7 mouse cellular contexts compared by ENCODE assay signal in the genomic region with DNA sequence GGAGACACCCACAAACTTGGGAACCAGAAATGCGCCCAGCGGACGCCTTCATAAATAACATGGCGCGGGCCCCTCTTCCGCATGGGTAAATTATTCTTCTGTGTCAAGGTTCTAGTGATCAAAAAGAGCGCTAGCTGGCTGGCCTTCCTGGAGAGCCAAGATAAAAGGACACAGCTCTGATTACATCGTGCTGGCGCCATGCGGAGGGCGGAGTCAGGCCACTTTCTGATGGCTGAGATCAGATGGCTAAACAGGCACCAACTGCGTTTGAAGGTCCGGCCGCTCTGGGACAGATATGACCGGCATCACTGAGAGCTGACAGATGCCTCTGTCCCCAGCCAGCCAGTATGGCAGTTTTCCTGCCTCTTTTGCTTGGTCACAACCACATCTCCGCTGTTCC.
A peak's percentile ranks its signal among the peaks of the same experiment; 100 is the strongest.
DNase-seq lines count a peak whose midpoint lies in the region; ATAC-seq and TF ChIP-seq lines count a peak whose summit lies in the region.

No protein-coding gene starts in this region.

- TF ChIP-seq CTCF in lung, adult 2 months (IDR thresholded peaks at IDR 0.05; ENCODE audit: insufficient read depth, low read length), result no peak
- no peak for TF ChIP-seq CTCF in brain, embryonic 14.5 days (IDR thresholded peaks at IDR 0.05; ENCODE audit: borderline replicate concordance, extremely low read depth, insufficient read depth, insufficient read length)

- no peak for ATAC-seq in forebrain, embryonic 14.5 days

- H3K27ac ChIP-seq in forebrain, embryonic 14.5 days (ENCODE audit: low read depth, low read length), result peak overlapping the region; percentile 24; the same call in 1 of the 2 replicates

- WGBS in lung, adult 2 months, result 28% methylated on average over 16 of the region's 16 CpGs
- WGBS in forebrain, embryonic 14.5 days, result 42% methylated on average over 16 of the region's 16 CpGs

- no peak overlapping the region for H3K4me2 ChIP-seq in forebrain, embryonic 14.5 days (ENCODE audit: low read length)

- no peak overlapping the region for H3K9ac ChIP-seq in forebrain, embryonic 14.5 days (ENCODE audit: low read length)

- no peaks in the 10 kb centered on the region for H3K4me1 ChIP-seq in lung, adult 2 months (ENCODE audit: control insufficient read depth, insufficient read depth, low read length)
- peaks cover 23% of the 10 kb centered on the region for H3K4me1 ChIP-seq in forebrain, embryonic 14.5 days (ENCODE audit: control insufficient read depth, insufficient read depth, low read length)

- no peaks in the 10 kb centered on the region for H3K27me3 ChIP-seq in forebrain, embryonic 14.5 days (replicated peaks; ENCODE audit: control insufficient read depth, insufficient read depth, low read length)

- DNase-seq in lung, adult 18-20 months, result peak; percentile 19 to 44
- DNase-seq in lung, adult 2 months, result no peak
- DNase-seq in brain, embryonic 14.5 days (ENCODE audit: low read depth), result peak; percentile 67
- DNase-seq in forebrain, embryonic 14.5 days (ENCODE audit: low spot score), result peak; percentile 24
- DNase-seq in mesoderm, embryonic 11.5 days (ENCODE audit: low read depth, low spot score), result peak; percentile 65
- DNase-seq in layer of hippocampus, postnatal 10 days (ENCODE audit: low spot score in 2 of 2), result no peak
- no peak for DNase-seq in layer of hippocampus, adult 11-12 months (ENCODE audit: low spot score)

- H3K4me3 ChIP-seq in lung, adult 2 months (replicated peaks; ENCODE audit: extremely low read depth, low read depth, low read length), result no peak overlapping the region
- H3K4me3 ChIP-seq in forebrain, embryonic 14.5 days (ENCODE audit: low read depth, low read length), result no peak overlapping the region

- TF ChIP-seq POLR2A in lung, adult 2 months (IDR thresholded peaks at IDR 0.05; ENCODE audit: borderline replicate concordance, extremely low read depth, low read depth, low read length), result no peak
- TF ChIP-seq POLR2A in brain, embryonic 14.5 days (IDR thresholded peaks at IDR 0.05; ENCODE audit: borderline replicate concordance, extremely low read depth, insufficient read depth, insufficient read length, poor library complexity, severe bottlenecking), result no peak

- H3K9me3 ChIP-seq in forebrain, embryonic 14.5 days (replicated peaks; ENCODE audit: control insufficient read depth, low read length), result no peaks in the 10 kb centered on the region

- H3K36me3 ChIP-seq in forebrain, embryonic 14.5 days (ENCODE audit: control insufficient read depth, insufficient read depth, low read length), result no peaks in the 10 kb centered on the region

Comparison
In these comparisons a context has a peak if more than half of its experiments do, and no peak if none do; other contexts are left out.
1. DNase-seq: peak in lung, adult 18-20 months (2 of 2), brain, embryonic 14.5 days (single experiment), forebrain, embryonic 14.5 days (single experiment) and mesoderm, embryonic 11.5 days (single experiment); none in lung, adult 2 months (single experiment), layer of hippocampus, postnatal 10 days (0 of 2) and layer of hippocampus, adult 11-12 months (single experiment).